Comparison of ENCODE assay signal across 16 mouse cellular contexts in the genomic region with DNA sequence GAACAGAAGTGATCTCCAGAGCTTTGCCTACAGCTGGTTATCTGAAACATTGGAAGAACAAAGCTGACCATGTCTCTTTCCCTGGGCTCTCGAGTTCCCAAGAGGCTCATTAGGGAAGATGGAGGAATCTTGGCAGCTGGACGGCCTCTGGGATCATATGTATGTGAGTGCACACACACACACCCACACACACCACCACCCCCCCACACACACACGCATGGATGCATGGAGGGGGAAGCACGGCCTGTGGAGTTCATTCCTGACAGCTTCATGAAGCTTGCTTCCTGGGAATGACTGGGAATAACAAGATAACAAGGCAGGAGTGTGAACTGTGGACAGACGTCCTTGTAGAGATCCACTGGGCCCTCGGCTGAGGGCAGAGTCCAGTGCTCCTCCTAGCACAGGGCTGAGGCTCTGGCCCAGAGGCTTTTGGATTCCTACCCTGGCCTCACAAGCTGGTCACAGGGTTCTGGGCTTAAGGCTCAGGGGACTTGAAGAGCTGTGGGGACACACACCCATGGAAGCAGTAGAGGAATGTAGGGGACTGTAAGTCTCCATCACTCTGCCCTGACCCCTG. TPM values are rescaled to one million over a fixed set of nuclear protein-coding genes. Genes with fewer than 3 reads are reported as not detected.
DNase-seq lines count a peak whose midpoint lies in the region; ATAC-seq and TF ChIP-seq lines count a peak whose summit lies in the region.
"Had no signal": no experiment of that assay in that cellular context is flagged by ENCODE, and none has a peak within 500 bp of the region (broad histone marks: within the 10 kb centered on the region; RNA-seq: fewer than 3 reads in every experiment).

No protein-coding gene starts in this region.

- 85% methylated on average over 6 of the region's 6 CpGs for WGBS in forebrain, embryonic 10.5 days
- WGBS in forebrain, postnatal 0 days, result 82% methylated on average over 6 of the region's 6 CpGs
- 43% methylated on average over 6 of the region's 6 CpGs for WGBS in lung, embryonic 16.5 days
- WGBS in liver, embryonic 16.5 days (ENCODE audit: insufficient replicate concordance), result 58% methylated on average over 6 of the region's 6 CpGs

- H3K4me3 ChIP-seq in forebrain, embryonic 10.5 days, result no peak overlapping the region
- no peak overlapping the region for H3K4me3 ChIP-seq in forebrain, postnatal 0 days (ENCODE audit: low read depth, low read length)
- H3K4me3 ChIP-seq in lung, embryonic 16.5 days (ENCODE audit: low read length), result no peak overlapping the region
- no peak overlapping the region for H3K4me3 ChIP-seq in liver, embryonic 16.5 days (ENCODE audit: low read depth, low read length)
- H3K4me3 ChIP-seq: gastrocnemius, adult 2 months; limb, embryonic 12.5 days had no signal

- no peak for TF ChIP-seq CTCF in forebrain, postnatal 0 days (IDR thresholded peaks at IDR 0.05; ENCODE audit: low read depth)

- peaks cover 18% of the 10 kb centered on the region for H3K4me1 ChIP-seq in forebrain, embryonic 10.5 days
- H3K4me1 ChIP-seq in forebrain, postnatal 0 days (ENCODE audit: insufficient read depth), result no peaks in the 10 kb centered on the region
- peaks cover 28% of the 10 kb centered on the region for H3K4me1 ChIP-seq in lung, embryonic 16.5 days (replicated peaks; ENCODE audit: control insufficient read depth, insufficient read depth, low read length)
- H3K4me1 ChIP-seq in liver, embryonic 16.5 days (ENCODE audit: control insufficient read depth, low read depth, low read length), result peaks cover 57% of the 10 kb centered on the region

- no peaks in the 10 kb centered on the region for H3K9me3 ChIP-seq in forebrain, embryonic 10.5 days
- H3K9me3 ChIP-seq in forebrain, postnatal 0 days (ENCODE audit: low read length), result no peaks in the 10 kb centered on the region
- no peaks in the 10 kb centered on the region for H3K9me3 ChIP-seq in lung, embryonic 16.5 days (ENCODE audit: control insufficient read depth, low read length)
- no peaks in the 10 kb centered on the region for H3K9me3 ChIP-seq in liver, embryonic 16.5 days (replicated peaks; ENCODE audit: control insufficient read depth, low read length)
- H3K9me3 ChIP-seq: limb, embryonic 12.5 days had no signal

- H3K4me2 ChIP-seq in forebrain, postnatal 0 days (ENCODE audit: low read depth), result no peak overlapping the region
- H3K4me2 ChIP-seq in lung, embryonic 16.5 days (ENCODE audit: low read depth, low read length), result no peak overlapping the region
- no peak overlapping the region for H3K4me2 ChIP-seq in liver, embryonic 16.5 days (ENCODE audit: low read depth, low read length)
- H3K4me2 ChIP-seq: limb, embryonic 12.5 days had no signal

- no peaks in the 10 kb centered on the region for H3K36me3 ChIP-seq in forebrain, embryonic 10.5 days (replicated peaks)
- no peaks in the 10 kb centered on the region for H3K36me3 ChIP-seq in forebrain, postnatal 0 days (ENCODE audit: insufficient read depth)
- H3K36me3 ChIP-seq in lung, embryonic 16.5 days (ENCODE audit: control insufficient read depth, insufficient read depth, low read length), result no peaks in the 10 kb centered on the region
- H3K36me3 ChIP-seq in liver, embryonic 16.5 days (ENCODE audit: control insufficient read depth, insufficient read depth), result no peaks in the 10 kb centered on the region
- H3K36me3 ChIP-seq: limb, embryonic 12.5 days had no signal

- H3K27ac ChIP-seq in forebrain, embryonic 10.5 days, result peak overlapping the region; percentile 32; the same call in 1 of the 2 replicates
- H3K27ac ChIP-seq in forebrain, postnatal 0 days (ENCODE audit: low read depth, low read length), result no peak overlapping the region
- 0 out of 2 replicates have a peak overlapping the region, but pooled peaks have one; percentile 0 for H3K27ac ChIP-seq in lung, embryonic 16.5 days (ENCODE audit: low read length)
- 0 out of 2 replicates have a peak overlapping the region, but pooled peaks have one; percentile 15 for H3K27ac ChIP-seq in liver, embryonic 16.5 days (ENCODE audit: low read length)
- H3K27ac ChIP-seq: gastrocnemius, adult 2 months; hindbrain, postnatal 0 days; limb, embryonic 12.5 days had no signal

- no peak for DNase-seq in forebrain, embryonic 10.5 days (ENCODE audit: extremely low spot score, low spot score)
- no peak for DNase-seq in forebrain, postnatal 0 days
- peak; percentile 23 for DNase-seq in kidney, adult 9 months
- DNase-seq in kidney, postnatal 14 days, result no peak
- DNase-seq in lung, postnatal 4 days, result no peak
- no peak for DNase-seq in c-Kit-positive CD71-positive TER-119-positive erythroid progenitor cells, embryonic 14.5 days (ENCODE audit: low spot score)
- DNase-seq: adrenal gland, postnatal 25 days; cerebellum, adult 9-11 months; gastrocnemius, adult 2 months; thymus, postnatal 36 days had no signal

- no peak for ATAC-seq in forebrain, postnatal 0 days
- no peak for ATAC-seq in lung, embryonic 16.5 days (ENCODE audit: low read depth)
- ATAC-seq in liver, embryonic 16.5 days (ENCODE audit: low read depth), result no peak
- ATAC-seq: forebrain, embryonic 14.5 days; hindbrain, postnatal 0 days; midbrain, embryonic 16.5 days had no signal

- no peak overlapping the region for H3K9ac ChIP-seq in forebrain, postnatal 0 days
- no peak overlapping the region for H3K9ac ChIP-seq in lung, embryonic 16.5 days (ENCODE audit: low read length)
- no peak overlapping the region for H3K9ac ChIP-seq in liver, embryonic 16.5 days (ENCODE audit: low read depth, low read length)
- H3K9ac ChIP-seq: limb, embryonic 12.5 days had no signal

- no peaks in the 10 kb centered on the region for H3K27me3 ChIP-seq in forebrain, embryonic 10.5 days (ENCODE audit: poor library complexity, severe bottlenecking)
- no peaks in the 10 kb centered on the region for H3K27me3 ChIP-seq in forebrain, postnatal 0 days (ENCODE audit: insufficient read depth, low read length)
- H3K27me3 ChIP-seq in lung, embryonic 16.5 days (ENCODE audit: control insufficient read depth, insufficient read depth, low read depth, low read length), result no peaks in the 10 kb centered on the region
- no peaks in the 10 kb centered on the region for H3K27me3 ChIP-seq in liver, embryonic 16.5 days (ENCODE audit: control insufficient read depth, insufficient read depth, low read depth, low read length)
- H3K27me3 ChIP-seq: limb, embryonic 12.5 days had no signal

RNA-seq across cellular contexts. Expression of a gene that starts 41.8 kb away (rescaled TPM):
- polyA plus RNA-seq in forebrain, embryonic 10.5 days (2016; fragmentation: Nextera tagmentation; extraction: Ambion mirVana), result 69.6 and 72.9 TPM in 2 replicates
- 36.5 and 39.0 TPM in 2 replicates for total RNA-seq in forebrain, postnatal 0 days (2014; rRNA removed)
- polyA plus RNA-seq in forebrain, postnatal 0 days (2015; fragmentation: Nextera tagmentation; extraction: Ambion mirVana), result 34.3 and 38.3 TPM in 2 replicates
- 126 and 132 TPM in 2 replicates for polyA plus RNA-seq in lung, embryonic 16.5 days (2015; fragmentation: Nextera tagmentation; extraction: Ambion mirVana)
- 24.9 and 25.2 TPM in 2 replicates for polyA plus RNA-seq in liver, embryonic 16.5 days (2015; fragmentation: Nextera tagmentation; extraction: Ambion mirVana)

RNA-seq across cellular contexts. Expression of a gene that starts 50.9 kb away (rescaled TPM):
- 147 and 152 TPM in 2 replicates for polyA plus RNA-seq in forebrain, embryonic 10.5 days (2016; fragmentation: Nextera tagmentation; extraction: Ambion mirVana)
- 24.7 and 28.4 TPM in 2 replicates for total RNA-seq in forebrain, postnatal 0 days (2014; rRNA removed)
- 11.7 and 12.6 TPM in 2 replicates for polyA plus RNA-seq in forebrain, postnatal 0 days (2015; fragmentation: Nextera tagmentation; extraction: Ambion mirVana)
- polyA plus RNA-seq in lung, embryonic 16.5 days (2015; fragmentation: Nextera tagmentation; extraction: Ambion mirVana), result 298 and 315 TPM in 2 replicates
- 87.9 and 104 TPM in 2 replicates for polyA plus RNA-seq in liver, embryonic 16.5 days (2015; fragmentation: Nextera tagmentation; extraction: Ambion mirVana)
